Mouse (Mus musculus): ENCODE data around the gene Zbtb7b.

DNA sequence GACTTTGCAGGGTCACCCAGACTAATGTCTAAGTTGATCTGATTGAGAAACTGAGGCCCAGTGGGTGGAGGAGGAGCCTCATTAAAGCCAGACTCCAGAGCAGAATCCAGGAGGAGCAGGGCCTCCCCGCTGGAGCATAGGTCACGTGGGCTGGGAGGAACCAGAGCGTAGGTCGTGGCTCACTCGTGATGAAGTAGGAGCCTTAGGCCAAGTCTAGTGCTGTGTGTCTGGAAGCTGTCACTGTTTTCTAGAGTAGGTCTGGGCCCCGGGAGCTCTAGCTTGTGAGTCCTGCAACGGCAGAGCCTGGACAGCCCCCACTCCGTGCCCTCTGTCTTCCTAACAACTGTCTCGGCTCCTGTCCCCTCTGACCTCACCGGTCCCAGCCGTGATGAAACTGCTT is 27.2 kb downstream of the Zbtb7b start:
- no peak for TF ChIP-seq EP300 (IDR thresholded peaks at IDR 0.05; ENCODE audit: low read depth)
- TF ChIP-seq CTCF (IDR thresholded peaks at IDR 0.05; ENCODE audit: low read depth): no peak
